Mouse (Mus musculus) small intestine, adult 2 months (tissue): ENCODE measurements around the gene Cic. TPM values are rescaled to one million over a fixed set of nuclear protein-coding genes. Genes with fewer than 3 reads are reported as not detected.
A peak's percentile ranks its signal among the peaks of the same experiment; 100 is the strongest.

ENCODE experiments used
- H3K27ac ChIP-seq: fragments of 200-500 bp; 2 replicates; pipeline ENCODE4 v1.5.1; 2012; ENCODE audit warnings: low read depth, low read length, control low read depth, inconsistent platforms; ENCODE audit not compliant: insufficient read depth
- H3K27me3 ChIP-seq: fragments of 200-500 bp; 2 replicates; pipeline ENCODE4 v1.6.1; 2012; ENCODE audit warnings: mild to moderate bottlenecking, moderate library complexity, low read length, inconsistent platforms; ENCODE audit not compliant: control insufficient read depth, insufficient read depth
- H3K36me3 ChIP-seq: fragments of 200-500 bp; 2 replicates; pipeline ENCODE4 v1.6.1; 2012; ENCODE audit warnings: mild to moderate bottlenecking, low read length, control low read depth, inconsistent platforms; ENCODE audit not compliant: control insufficient read depth, insufficient read depth
- H3K4me1 ChIP-seq: fragments of 200-500 bp; 2 replicates; pipeline ENCODE4 v1.6.1; 2012; ENCODE audit warnings: low read length, inconsistent platforms, mixed read lengths; ENCODE audit not compliant: control insufficient read depth, insufficient read depth, insufficient read length
- H3K4me3 ChIP-seq: fragments of 200-500 bp; 2 replicates; pipeline ENCODE4 v1.5.1; 2012; ENCODE audit warnings: low read depth, mild to moderate bottlenecking, control low read depth, inconsistent platforms, low read length, moderate library complexity
- CTCF ChIP-seq: fragments of 200-500 bp; IDR thresholded peaks from 2 replicates; pipeline ENCODE4 v1.5.1; 2012; ENCODE audit warnings: low read depth, mild to moderate bottlenecking, control low read depth, inconsistent platforms, low read length, moderate library complexity, mixed read lengths; ENCODE audit not compliant: insufficient replicate concordance, insufficient read length; ENCODE audit errors: extremely low read depth
- POLR2A ChIP-seq: fragments of 200-500 bp; IDR thresholded peaks from 2 replicates; pipeline ENCODE4 v1.6.1; 2012; ENCODE audit warnings: low read depth, mild to moderate bottlenecking, control low read depth, inconsistent platforms, low read length, moderate library complexity
- WGBS: fragments of 180-500 bp; shearing (Covaris S2); methylation state at CpG from one replicate; pipeline ENCODE4 v1.1.7; 2018; 5-methylcytosine and 5-hydroxymethylcytosine counted together
- polyA plus RNA-seq: library from polyadenylated mRNA; depleted of rRNA; stranded (reverse); fragments of >200 nt; gene quantifications from 2 replicates; pipeline ENCODE4 v1.2.3, GENCODE M21; 2012

The Cic gene
- polyA plus RNA-seq, 1 experiment: 65.6 TPM

DNA sequence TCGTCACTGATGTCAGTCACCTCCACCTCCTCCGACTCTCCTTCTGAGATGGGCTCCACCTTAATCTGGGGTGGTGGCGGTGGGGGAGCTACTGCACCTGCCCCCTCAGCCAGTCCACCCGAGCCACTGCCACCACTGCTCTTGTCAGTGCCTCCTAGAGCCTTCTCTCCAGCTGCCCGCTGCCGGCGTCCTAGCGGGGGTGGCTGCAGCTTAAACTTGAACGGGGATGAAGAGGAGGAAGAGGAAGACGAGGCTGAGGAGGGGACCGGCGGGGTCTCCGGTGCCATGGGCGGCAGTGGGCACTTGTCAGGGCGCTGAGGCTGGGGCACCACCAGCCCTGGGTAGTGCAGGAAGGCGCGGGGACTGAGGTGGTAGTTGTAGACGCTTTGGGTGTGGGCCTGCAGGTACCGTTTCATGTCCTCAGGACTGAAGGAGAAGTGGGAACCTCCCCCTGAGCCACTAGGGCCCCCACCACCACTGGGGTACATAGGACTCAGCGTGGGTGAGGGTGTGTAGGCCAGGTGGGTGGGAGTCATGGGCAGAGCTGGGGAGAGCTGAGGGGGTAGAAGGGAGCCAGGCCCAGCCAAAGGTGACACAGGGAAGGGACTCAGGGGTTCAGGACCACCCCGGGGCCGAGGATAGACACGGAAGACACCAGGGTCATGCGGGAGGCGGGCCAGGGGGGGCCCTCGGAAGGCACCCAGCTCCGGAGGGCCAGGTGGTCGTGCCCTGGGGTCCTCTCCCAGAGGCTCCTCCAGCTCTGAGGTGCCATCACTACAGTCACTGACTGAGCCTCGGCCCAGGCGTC is 22.7 kb upstream of the Cic start:
- H3K27me3 ChIP-seq: no peaks in the 10 kb centered on the region
- H3K27ac ChIP-seq: no peak overlapping the region
- 88% methylated on average over 30 of the region's 30 CpGs for WGBS
- peaks cover 11% of the 10 kb centered on the region for H3K4me1 ChIP-seq
- TF ChIP-seq CTCF: no peak
- no peak for TF ChIP-seq POLR2A
- peaks cover 11% of the 10 kb centered on the region for H3K36me3 ChIP-seq
- no peak overlapping the region for H3K4me3 ChIP-seq

DNA sequence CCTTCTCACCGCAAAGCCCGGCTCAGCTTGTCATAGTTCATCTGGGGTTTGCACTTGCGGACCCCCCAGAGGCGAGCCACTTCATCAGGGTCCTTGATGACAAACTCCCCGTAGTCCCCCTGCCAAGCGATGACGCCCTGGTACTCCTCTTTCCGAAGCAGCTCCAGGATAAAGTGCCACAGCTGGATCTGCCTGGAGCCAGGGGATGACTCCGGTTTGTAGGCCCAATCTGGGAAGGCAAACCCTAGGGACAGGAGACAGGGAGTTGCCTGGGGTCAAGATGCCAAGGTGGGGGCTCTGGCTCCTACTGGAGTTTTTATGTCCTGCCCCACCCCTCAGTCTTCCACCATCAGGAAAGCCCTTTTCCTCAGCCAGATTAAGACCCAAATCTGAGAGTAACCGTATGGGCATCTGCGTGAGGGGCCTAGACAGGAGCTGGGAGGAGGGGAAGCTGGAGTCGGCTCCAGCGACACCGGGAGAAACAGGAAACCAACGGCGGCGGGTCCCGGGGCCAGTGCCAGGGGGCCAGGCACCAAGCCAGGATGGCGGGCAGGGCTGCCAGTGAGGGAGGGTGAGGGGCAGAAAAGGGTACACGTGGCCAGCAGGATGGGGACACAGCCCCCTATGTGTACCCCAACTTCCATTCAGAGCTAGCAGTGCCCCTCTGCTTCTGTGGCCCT is 21.3 kb upstream of the Cic start:
- Histone ChIP-seq H3K4me3 (no peak overlapping the region), H3K4me1 (peaks cover 13% of the 10 kb centered on the region), H3K27me3 (no peaks in the 10 kb centered on the region), H3K36me3 (peaks cover 11% of the 10 kb centered on the region), H3K27ac (peak overlapping the region; percentile 21; the same call in 1 of the 2 replicates)
- 39% methylated on average over 20 of the region's 20 CpGs for WGBS
- TF ChIP-seq CTCF: no peak
- no peak for TF ChIP-seq POLR2A

DNA sequence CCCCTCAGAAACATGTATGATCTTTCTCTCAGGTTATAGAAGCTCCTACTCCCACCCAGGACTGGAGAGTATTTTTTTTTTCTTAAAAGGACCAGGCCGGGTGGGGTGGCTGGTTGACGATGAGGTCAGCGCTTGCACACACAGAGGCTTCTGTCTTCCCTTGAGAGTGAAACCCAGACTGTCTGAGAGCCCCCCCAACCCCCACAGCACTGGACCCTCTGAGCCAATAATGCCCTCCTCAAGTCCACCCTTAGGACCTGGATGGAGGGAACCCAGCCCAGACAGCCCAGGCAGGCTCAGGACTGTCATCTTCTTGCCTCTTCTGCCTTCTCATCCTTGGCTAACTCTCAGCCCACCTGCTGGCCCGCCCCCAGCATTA is 20.8 kb upstream of the Cic start:
- H3K27ac ChIP-seq: peak overlapping the region; percentile 21; the same call in 1 of the 2 replicates
- no peak for TF ChIP-seq POLR2A
- no peak for TF ChIP-seq CTCF
- WGBS: 43% methylated on average over 4 of the region's 4 CpGs
- H3K36me3 ChIP-seq: peaks cover 11% of the 10 kb centered on the region
- H3K27me3 ChIP-seq: no peaks in the 10 kb centered on the region
- peaks cover 14% of the 10 kb centered on the region for H3K4me1 ChIP-seq
- no peak overlapping the region for H3K4me3 ChIP-seq

DNA sequence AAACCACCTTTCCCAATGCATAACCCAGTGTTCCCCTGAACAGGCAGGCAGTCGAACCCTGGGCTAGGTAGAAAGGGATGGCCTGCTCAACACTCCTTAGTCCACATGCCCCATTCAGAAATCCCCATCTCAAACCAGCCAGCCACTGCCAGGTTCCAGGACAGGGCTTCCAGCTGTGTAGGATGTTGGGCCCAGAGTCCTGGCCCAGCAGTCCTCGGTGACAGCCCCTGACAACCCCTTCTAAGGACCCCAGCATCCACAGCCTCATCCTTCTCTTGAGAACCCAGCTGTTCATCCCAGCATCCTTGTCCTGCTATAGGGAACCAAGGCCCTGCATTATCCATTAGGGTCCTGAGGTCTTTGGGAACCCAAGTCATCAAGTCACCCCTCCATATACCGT is 20.0 kb upstream of the Cic start:
- 21% methylated on average over 3 of the region's 3 CpGs for WGBS
- H3K36me3 ChIP-seq: peaks cover 11% of the 10 kb centered on the region
- TF ChIP-seq CTCF (no peak), POLR2A (no peak)
- no peak overlapping the region; the same call in 1 of the 2 replicates for H3K4me3 ChIP-seq
- no peaks in the 10 kb centered on the region for H3K27me3 ChIP-seq
- 0 out of 2 replicates have a peak overlapping the region, but pooled peaks have one; percentile 12 for H3K27ac ChIP-seq
- H3K4me1 ChIP-seq: peaks cover 14% of the 10 kb centered on the region

DNA sequence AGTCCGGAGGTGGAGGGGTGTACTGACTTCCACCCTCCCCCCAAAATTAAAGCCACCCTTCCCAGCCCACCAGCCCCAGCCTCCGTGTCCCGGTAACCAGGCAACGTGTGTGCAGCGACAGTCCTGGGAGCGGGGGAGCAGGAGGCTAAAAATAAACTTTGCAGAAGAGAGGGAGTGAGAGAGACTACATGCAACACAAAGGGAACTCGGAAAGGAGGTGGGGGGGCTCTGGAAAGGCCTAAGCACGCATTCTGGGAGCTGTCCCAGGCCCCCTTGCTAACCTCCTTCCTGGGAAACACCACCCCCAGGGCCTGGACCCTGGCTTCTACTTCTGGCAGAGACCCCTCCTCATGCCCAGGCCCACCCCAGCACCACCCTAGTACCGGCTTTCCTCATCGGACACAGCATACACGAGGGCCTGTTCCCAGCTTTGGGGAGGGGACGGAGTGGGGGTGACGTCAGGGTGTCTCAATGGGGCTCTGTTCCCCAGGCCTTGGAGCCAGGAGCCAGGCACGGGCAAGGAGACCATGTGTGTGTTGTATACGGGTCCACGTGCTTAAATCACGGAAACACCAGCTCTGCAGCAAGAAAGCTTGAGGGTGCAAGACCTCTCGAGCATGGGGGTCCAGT is 19.4 kb upstream of the Cic start:
- peak overlapping the region; percentile 32 for H3K27ac ChIP-seq
- H3K4me3 ChIP-seq: peak overlapping the region; percentile 82
- H3K36me3 ChIP-seq: peaks cover 11% of the 10 kb centered on the region
- 13% methylated on average over 18 of the region's 18 CpGs for WGBS
- TF ChIP-seq CTCF (no peak), POLR2A (no peak)
- H3K27me3 ChIP-seq: no peaks in the 10 kb centered on the region
- H3K4me1 ChIP-seq: peaks cover 14% of the 10 kb centered on the region

DNA sequence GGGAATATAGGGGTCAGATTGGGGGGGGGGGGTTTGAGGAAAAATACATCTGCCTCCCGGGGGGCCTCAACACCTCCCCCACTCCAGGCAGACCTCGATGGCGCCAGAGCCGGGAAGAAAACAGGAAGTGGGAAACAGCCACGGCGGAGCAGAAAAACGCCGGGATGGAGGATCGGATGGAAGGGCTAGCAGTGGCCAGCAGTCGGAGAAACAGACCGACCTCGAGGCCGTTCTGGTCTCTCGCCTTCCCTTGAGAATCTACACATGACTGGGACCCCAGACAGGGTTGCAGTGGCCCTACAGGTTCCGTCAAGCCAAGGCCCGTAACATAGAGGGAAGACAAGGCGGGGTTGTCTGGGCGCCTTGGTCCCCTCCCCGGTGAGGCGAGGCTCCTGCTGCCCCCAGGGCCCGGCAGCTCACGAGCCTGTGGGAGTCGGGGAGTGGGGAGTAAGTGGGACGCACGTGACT is 18.6 kb upstream of the Cic start:
- TF ChIP-seq POLR2A (no peak), CTCF (no peak)
- H3K4me3 ChIP-seq: peak overlapping the region; percentile 82
- no peaks in the 10 kb centered on the region for H3K27me3 ChIP-seq
- H3K4me1 ChIP-seq: peaks cover 14% of the 10 kb centered on the region
- H3K27ac ChIP-seq: peak overlapping the region; percentile 87
- WGBS: under 1% methylated on average over 25 of the region's 25 CpGs
- H3K36me3 ChIP-seq: peaks cover 11% of the 10 kb centered on the region
